1 mouse cellular context compared by ENCODE assay signal in genomic region chr7:99305688-99306087, GRCm38 (mm10).
TF ChIP-seq lines count a peak whose summit lies in the region.

No protein-coding gene starts in this region.

TF ChIP-seq in myocyte, 11 proteins besides CTCF, POLR2A, EP300 and RAD21 (continued from another document):
- TF ChIP-seq USF1 (IDR thresholded peaks at IDR 0.05; ENCODE audit: low read depth) (no peak), SRF (IDR thresholded peaks at IDR 0.05; ENCODE audit: control insufficient read depth, insufficient read length, low read depth) (no peak), CEBPB (IDR thresholded peaks at IDR 0.05; ENCODE audit: insufficient read depth, poor library complexity, severe bottlenecking) (no peak), MYOG (IDR thresholded peaks at IDR 0.05; ENCODE audit: control insufficient read depth in 1 of 3, insufficient read depth in 1 of 3, insufficient read length in 2 of 3, low read depth in 2 of 3) (no peak), REST (IDR thresholded peaks at IDR 0.05; ENCODE audit: insufficient read depth, insufficient read length) (no peak), MAX (IDR thresholded peaks at IDR 0.05; ENCODE audit: low read depth) (no peak)
